Mouse (Mus musculus): ENCODE results near the gene Pafah1b1.

Gene Pafah1b1

DNA sequence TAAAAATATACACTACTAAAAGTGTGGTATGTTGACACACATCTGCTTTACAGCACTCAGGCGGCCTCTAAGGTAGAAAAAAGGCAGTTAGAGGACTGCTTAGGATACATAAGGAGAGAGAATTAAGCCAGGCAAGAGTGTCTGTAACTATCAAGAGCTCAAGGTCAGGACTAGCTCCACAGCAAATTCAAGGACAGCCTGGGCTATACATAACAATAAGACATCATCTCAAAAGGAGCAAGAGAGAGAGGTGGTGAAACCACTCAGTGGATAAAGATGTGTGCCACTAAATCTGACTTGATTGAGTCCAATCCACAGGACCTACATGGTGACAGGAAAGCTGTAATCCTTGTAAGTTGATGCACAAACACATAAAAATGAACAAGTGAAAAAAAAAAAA, 3.8 kb downstream of the Pafah1b1 start:
- DNase-seq (ENCODE audit: low read depth) = no peak

DNA sequence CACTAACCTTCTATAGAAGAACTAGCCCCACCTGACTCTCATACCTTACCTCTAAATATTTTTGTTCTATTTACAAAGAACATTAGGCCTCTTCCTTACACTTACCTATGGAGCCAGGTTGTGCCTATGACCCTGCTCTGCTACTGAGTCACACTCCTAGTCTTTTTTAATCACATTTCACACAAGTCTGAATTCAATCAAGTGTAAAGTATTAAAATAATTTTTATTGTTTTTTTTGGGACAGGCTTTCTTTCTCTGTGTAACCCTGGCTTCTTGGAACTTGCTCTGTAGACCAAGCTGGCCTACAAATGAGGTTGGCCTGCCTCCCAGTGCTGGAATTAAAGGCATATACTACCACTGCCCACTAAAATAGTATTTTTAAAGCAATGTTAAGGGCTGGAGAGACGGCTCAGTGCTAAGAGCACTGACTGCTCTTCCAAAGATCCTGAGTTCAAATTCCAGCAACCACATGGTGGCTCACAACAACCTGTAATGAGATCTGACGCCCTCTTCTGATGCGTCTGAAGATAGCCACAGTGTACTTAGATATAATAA, 8.4 kb downstream of the Pafah1b1 start:
- no peak for DNase-seq (ENCODE audit: low read depth)

DNA sequence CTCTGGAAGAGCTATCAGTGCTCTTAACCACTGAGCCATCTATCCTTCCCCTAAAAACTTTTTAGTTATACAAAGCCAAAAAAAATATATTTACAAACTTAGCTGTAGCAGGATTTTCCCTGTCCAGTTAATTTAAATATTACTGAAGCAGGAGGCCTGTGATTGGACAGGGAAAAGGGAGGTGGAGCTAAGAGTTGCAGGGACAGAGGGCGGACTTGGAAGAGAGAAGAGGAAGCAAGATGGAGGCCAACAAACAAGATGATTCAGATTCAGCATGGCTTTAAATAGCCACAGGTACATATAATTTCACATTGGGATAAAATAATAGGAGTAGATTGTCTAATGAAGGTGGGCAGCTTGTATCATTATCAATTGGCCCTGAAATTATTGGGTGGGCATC, 13.8 kb downstream of the Pafah1b1 start:
- no peak for DNase-seq (ENCODE audit: low read depth)

DNA sequence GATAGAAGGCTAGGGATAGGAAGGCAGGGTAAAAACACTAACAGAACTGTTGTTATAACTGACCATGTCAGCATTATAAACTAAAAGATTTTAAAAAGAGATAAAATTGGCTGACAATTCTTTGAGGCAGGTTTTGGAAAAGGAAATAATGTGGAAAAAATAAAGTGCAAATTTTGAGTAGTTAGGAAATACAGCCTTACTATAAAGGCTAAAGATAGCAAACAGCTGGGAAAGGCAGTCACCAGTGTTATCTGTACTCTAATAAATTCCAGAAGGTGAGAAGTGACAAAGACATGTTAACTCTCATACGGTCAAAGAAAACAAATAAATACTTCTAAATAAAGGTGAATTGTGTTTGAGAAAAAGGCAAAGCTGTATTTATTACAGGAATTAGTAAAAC, 15.7 kb downstream of the Pafah1b1 start:
- no peak for DNase-seq (ENCODE audit: low read depth)

DNA sequence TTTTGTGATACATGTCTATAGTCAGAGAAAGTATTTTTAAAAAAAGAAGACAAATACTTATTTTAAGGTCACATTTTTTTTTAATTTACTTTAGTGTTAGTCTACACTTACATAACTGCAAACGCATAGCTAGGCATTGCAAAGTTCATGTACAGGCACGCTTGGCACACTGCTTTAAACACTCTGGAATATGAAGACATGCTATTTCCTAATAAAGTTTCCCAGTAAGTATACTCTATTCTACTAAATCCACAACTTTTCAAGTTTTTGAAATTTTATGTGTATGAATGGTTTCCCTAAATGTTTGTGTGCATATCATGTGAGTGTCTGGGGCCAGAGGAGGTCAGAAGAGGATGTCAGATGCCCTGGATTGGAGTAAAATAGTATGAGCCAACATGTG, 20.4 kb downstream of the Pafah1b1 start:
- DNase-seq (ENCODE audit: low read depth) = no peak

DNA sequence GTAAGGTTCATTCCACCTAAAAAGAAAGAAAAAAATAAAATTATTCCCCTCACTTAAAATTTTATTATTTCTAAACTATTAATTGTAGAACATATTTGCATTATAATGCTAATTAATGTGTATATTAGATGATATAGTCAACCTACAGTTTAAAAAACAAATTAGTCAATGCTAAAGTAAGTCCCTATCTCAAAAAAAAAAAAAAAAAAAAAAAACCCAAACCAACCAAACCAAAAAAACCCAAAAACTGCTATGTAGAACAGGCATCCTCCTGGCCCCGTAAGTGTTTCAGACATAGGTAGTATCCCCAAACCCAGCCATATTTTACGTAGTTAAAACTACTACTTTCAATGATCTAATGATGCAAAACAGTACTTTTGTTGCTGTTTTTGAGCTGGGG, 25.0 kb downstream of the Pafah1b1 start:
- DNase-seq (ENCODE audit: low read depth) = no peak

DNA sequence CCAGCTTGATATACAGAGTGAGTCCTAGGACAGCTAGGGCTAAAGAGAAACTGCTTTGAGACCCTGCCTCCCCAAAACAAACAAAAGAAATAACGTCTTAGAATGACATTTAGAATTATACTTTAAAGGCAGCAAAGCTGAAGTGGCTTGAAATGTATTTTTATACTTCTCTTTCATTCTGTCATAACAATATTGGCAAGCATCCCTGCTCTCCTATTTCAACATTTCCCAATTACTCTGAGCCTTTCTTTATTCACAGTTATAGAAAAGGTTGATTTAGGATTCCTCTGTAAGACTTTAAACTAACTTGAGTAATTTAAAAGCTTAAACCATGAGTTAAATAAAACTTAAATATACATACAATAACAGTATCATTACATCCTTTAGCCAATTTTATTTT, 32.3 kb downstream of the Pafah1b1 start:
- DNase-seq (ENCODE audit: low read depth) = no peak

DNA sequence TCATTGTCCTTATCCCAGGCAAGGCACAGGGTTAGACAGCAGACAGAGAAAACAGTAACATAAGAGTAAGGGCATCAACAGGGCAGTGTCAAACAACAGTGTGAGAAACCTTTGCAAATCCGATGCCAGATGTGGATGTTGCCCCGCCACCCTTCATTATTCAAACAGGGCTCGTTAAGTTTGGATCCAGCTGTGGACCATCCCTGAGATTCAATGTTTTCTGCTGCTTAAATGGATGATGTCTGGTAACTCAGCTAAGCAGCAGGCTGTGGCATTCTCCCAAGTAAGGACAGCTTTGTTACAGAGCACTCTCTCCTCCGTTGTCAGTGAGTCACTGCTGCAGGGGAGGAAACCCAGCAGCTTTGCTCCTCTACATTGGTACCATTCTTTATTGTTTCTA, 49.3 kb downstream of the Pafah1b1 start:
- no peak for DNase-seq (ENCODE audit: low read depth)

DNA sequence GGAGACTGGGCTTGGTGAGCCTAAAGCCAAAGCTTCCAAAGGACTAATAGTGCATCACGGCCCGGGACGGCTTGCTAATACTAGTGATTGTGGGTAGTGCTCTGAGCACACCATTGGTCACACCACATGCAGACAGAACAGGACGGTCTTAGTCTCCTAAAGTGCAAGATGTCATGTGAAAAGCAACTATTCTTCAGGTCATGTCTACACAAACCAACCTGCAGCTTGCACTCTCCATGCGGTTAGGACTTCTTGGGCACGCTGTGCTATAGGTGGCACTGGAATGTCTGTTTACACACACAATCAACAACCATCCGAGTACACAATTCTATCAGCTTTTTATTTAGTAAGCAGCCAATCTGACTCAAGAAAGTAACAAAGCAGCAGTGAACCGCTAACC, 49.8 kb downstream of the Pafah1b1 start:
- DNase-seq (ENCODE audit: low read depth) = no peak

DNA sequence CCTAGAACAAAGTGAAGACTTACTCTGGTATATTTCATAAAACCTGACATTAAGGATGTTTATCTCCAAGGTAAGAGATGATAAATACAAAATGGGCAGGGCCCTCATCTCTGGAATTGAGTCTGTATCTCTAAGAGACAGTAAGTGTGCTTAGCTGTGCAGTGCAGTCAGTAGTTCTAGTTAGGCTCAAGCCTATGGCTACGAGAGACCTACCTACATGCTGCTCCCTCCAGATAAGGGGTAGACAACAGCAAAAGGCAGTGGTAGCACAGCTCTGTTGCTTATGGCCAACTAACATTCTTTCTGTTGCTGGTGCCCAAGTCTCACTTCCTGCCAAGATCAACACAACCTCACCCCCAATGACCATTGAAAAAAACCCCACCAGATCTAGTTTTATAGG, 50.9 kb downstream of the Pafah1b1 start:
- peak; percentile 57 for DNase-seq (ENCODE audit: low read depth)

DNA sequence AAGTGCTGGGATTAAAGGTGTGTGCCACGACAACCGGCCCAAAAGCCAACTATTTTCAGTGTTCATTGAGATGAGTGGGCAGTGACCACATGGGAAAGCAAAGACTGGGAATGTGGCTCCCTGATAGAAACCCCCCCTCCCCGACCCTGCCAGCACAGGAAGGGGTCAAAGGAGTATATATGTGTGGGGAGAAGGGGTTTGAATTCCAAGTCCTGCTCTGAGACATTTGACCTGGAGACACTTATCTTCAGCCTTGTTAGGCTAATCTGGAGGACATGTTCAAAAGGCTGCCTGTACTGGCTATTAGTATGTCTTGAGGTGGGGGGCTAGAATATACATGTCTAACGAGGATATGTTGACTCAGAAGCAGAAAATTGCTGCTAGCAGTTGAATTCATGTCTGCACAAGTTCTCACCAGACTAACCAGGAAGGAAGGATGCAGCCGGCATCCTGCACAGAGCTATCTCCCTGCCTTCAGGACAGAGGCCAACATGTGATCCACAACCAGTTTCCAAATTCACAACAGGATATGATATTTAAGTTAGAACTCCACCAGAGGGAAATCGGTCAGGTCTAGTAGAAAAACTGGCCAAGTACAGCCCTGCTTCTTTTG, 51.5 kb downstream of the Pafah1b1 start:
- no peak for DNase-seq (ENCODE audit: low read depth)

DNA sequence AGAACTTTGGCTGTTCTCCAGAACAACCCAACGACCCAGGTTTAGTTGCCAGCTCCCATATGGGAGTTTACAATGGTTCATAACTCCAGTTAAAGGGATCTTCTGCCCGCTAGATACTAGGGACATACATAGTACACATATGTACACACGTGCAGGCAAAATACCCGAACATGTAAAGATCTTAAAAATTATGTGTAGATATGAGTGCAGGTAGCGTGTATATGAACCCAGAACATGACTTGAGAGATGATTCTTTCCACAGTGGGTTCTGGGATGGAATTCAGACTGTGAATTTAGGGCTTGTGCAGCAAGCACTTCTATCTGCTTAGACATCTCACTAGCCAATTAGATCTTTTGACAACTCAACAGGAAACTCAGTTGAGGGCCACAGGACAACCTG, 52.6 kb downstream of the Pafah1b1 start:
- DNase-seq (ENCODE audit: low read depth) = no peak

DNA sequence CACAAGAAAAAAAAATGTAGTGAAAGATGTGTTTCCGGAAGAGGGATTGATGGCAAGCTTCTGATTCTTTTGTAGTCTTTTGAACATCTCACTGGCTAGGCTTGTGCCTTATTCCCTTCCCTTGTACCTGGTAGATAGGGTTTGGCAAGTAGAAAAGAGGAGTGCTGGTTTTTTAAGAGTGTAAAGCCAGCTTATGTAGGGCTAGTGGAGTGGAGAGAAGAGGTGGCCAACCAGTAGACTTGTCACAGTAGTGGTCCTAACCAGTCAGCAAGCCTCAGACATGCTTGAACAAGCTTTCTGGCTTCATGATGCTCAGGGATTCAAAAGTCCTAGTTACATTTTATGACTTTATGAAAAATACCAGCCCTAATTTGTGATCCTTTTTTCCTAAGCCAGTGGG, 53.5 kb downstream of the Pafah1b1 start:
- no peak for DNase-seq (ENCODE audit: low read depth)

DNA sequence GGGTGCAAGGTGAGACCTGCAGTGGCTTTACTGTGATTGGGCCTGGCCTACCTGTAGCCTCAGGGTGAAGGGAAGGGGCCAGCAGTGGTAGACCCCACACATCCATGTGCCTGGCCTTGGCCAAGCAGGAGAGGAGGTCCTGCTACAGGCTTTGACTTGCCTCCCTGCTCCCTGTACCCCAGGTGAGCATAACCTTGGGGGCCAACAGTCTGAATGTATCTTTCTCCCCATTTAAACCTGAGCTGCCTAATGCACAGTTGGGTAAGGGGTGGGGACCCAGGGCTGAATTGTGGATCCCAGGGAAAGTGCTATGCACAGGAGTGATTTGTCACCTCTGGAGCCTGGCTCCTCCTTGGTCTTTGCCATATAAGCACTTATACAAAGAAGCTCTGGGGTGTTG, 54.3 kb downstream of the Pafah1b1 start:
- no peak for DNase-seq (ENCODE audit: low read depth)

DNA sequence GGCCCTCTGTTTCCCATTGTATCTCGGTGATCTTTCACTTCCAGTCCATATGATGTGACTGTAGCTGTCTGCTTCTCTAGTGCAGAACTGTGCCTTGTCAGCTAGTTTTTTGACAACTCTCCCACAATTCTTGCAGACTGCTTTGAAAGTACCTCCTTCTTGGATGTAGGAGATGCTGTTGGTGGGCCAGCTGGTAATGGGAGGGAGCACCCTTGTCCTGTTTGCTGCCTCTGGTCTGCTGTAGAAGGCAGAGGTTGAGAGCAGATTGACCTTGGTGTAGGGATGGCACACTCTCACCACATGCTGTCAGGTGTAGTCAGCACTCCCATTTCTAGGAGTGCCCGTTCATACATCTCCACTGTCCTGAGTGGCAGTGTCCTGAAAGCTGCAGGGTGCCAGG, 55.5 kb downstream of the Pafah1b1 start:
- DNase-seq (ENCODE audit: low read depth) = no peak

DNA sequence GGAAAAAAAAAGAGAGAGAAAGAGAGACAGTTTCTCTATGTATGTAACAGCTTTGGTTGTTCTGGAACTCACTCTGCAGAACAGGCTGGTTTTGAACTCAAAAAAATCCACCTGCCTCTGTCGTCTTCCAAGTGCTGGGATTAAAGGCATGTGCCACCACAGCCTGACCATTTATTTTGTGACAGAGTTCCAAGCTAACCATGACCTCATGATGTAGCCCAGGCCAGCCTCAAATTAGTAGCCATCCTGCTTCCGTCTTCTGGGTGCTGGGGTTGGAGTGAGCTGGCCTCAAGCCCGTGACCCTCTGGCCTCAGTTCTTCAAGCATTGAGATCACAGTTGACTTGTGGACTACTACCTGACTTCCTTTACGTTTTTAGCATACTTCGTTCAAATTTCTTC, 56.0 kb downstream of the Pafah1b1 start:
- no peak for DNase-seq (ENCODE audit: low read depth)

DNA sequence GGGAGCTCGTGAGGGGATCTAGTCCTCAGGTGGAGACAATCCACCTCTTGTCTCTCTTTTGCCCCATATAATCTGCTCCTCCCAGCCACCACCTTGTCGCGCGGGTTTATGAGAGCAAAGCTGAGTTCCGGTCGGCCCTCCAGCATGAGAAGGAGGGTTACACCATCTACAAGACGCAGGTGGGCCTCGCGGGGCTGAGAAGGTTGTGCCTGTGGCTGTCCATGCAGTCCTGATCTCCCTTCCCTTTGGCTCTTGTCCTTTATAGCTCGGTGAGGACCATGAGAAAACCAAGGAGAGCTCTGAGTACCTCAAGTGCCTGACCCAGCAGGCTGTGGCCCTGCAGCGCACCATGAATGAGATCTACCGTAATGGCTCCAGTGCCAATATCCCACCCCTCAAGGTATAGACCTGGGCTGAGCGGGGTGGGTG, 56.9 kb downstream of the Pafah1b1 start:
- no peak for DNase-seq (ENCODE audit: low read depth)

DNA sequence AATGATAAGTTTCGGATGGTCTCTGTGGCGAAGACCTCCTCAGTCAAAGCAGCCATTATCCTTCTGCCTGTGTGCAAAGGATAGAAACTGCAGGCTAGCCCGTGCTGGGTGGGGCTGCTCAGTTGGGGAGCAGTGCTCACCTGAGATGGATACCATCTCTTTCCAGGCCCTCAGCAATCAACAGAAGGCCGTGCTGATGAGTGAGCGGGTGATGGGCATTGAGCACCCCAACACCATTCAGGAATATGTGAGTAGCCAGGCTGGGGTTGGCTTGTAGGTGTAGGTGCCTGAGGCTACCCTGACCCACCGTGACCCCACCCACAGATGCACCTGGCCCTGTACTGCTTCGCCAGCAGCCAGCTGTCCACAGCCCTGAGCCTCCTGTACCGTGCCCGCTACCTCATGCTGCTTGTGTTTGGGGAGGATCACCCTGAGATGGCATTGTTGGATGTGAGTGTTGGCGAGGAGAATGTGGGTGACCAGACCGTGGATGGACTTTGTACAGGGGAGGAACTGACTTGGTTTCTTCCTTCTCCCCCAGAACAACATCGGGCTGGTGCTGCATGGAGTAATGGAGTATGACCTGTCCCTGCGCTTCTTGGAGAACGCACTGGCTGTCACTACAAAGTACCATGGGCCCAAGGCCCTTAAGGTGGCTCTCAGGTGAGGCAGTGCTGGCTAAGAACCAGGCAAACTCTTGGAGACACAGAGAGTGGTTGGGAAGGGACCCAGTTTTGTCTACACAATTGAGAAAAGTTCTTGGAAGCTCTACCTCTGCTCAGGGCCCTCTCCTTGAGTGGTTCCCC, 57.5 kb downstream of the Pafah1b1 start:
- DNase-seq (ENCODE audit: low read depth) = no peak

DNA sequence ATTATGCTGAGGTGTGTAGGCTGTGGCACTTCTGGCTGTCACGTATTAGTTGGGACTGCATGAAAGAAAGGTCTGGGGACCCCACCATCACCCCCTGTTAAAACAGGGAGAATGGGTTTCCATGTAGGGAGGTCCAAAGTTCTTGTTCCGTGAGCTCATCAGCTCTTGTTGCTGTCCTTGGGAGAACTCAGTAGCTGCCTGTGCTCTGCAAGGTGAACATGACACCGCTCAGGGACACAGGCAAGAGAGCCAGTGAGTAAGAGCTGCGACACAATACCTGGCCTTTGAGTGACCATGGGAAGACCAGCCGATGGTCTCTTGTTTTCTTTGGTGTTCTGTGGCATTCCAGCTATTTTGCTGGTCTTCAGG, 58.2 kb downstream of the Pafah1b1 start:
- no peak for DNase-seq (ENCODE audit: low read depth)

DNA sequence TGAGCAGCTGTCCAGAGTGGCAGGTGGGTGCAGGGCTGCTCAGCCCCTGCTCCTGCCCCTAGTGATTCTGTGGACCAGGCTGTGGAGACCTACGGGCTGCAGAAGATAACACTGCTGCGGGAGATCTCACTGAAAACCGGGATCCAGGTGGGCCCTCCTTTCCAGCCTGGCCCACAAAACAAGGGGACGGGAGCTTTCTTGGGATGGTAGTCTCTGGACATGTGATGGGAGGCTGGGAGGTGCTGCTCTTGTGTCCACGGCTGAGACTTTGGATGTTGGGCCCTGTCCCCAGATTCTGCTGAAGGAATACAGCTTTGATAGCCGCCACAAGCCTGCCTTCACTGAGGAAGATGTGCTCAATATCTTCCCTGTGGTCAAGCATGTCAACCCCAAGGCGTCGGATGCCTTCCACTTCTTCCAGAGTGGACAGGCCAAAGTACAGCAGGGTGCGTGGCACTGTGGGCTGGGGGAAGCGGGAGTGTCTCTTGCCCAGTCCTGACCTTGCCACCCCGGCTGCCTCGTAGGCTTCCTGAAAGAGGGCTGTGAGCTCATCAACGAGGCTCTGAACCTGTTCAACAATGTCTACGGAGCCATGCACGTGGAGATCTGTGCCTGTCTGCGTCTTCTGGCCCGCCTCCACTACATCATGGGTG, 58.7 kb downstream of the Pafah1b1 start:
- DNase-seq (ENCODE audit: low read depth) = no peak

DNA sequence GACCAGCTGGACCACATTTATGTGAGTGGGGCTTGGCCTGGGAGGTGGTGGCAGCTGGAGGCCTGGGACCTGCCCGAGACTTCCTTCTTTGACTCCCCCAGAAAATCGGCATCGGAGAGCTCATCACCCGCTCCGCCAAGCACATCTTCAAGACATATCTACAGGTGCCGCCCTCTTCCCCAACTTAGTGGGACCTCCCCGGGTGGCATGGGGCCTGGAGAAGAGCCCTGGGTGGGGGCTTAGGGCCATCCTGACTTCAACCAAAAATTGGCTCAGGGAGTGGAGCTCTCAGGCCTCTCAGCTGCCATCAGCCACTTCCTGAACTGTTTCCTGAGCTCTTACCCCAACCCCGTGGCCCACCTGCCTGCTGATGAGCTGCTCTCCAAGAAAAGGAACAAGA, 59.6 kb downstream of the Pafah1b1 start:
- DNase-seq (ENCODE audit: low read depth) = no peak

DNA sequence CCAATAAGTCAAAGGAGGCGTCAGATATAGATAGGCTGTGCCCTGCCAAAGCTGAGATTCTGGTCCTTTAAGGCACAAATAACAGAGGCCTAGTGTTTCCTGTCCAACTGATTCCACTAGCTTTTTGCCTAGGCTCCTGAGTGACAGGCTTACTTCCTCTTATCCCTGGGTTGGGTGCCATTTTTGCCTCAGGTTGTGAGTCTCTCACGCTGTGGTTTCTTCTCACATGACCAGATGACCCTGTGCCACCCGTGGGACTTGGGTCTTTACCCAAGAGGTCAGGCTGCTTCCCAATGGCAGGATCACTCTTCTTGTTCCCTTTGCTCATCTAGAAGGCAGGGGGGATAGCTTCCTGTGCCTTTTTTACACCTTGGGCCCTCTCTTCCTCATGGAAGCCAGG, 60.2 kb downstream of the Pafah1b1 start:
- DNase-seq (ENCODE audit: low read depth) = no peak

DNA sequence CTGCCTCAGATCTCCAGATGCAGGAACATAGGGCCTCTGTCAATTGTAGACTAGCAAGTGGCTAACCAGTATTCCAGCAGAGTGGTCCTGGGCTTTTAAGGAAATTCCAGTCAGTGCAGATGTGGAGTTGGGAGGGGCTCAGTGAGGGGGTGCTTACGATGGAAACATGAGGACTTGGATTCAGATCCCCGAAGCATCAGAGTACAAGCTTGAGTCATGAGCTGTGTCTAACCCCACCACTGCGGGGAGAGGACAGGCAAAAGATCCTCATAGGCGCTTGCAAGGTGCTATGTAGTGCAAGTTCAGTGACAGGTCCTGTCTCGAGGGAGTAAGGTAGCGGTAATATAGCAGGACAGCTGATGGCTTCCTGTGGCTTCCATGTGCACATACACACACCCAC, 62.2 kb downstream of the Pafah1b1 start:
- DNase-seq (ENCODE audit: low read depth) = no peak

Data from c-Kit-positive CD71-positive TER-119-negative erythroid progenitor cells, embryonic 14.5 days (primary cell).